Mouse (Mus musculus) ES-Bruce4 (cell line): ENCODE data around the gene Tox2. TPM values are rescaled to one million over a fixed set of nuclear protein-coding genes. Genes with fewer than 3 reads are reported as not detected.

Experiments
- H3K27ac ChIP-seq: 2 replicates; pipeline ENCODE4 v1.5.1; 2012; ENCODE audit warnings: low read length, inconsistent platforms; ENCODE audit not compliant: insufficient read depth
- H3K27me3 ChIP-seq: 2 replicates; pipeline ENCODE4 v1.6.1; 2012; ENCODE audit warnings: mild to moderate bottlenecking, low read length, inconsistent platforms; ENCODE audit not compliant: control insufficient read depth, poor library complexity, insufficient read depth, severe bottlenecking
- H3K36me3 ChIP-seq: 2 replicates; pipeline ENCODE4 v1.6.1; 2012; ENCODE audit warnings: inconsistent platforms, mild to moderate bottlenecking, low read length, moderate library complexity; ENCODE audit not compliant: control insufficient read depth, poor library complexity, insufficient read depth, severe bottlenecking
- H3K4me1 ChIP-seq: one replicate; pipeline ENCODE4 v1.8.1; 2011; ENCODE audit warnings: low read length; ENCODE audit not compliant: control insufficient read depth, insufficient read depth
- H3K4me3 ChIP-seq: 2 replicates; pipeline ENCODE4 v1.5.1; 2011; ENCODE audit warnings: low read depth, mild to moderate bottlenecking, low read length
- H3K9ac ChIP-seq: 2 replicates; pipeline ENCODE4 v1.6.1; 2012; ENCODE audit warnings: low read depth, mild to moderate bottlenecking, inconsistent platforms; ENCODE audit not compliant: poor library complexity, severe bottlenecking
- H3K9me3 ChIP-seq: replicated peaks from 2 replicates; pipeline ENCODE4 v1.6.1; 2012; ENCODE audit warnings: mild to moderate bottlenecking, low read length, inconsistent platforms; ENCODE audit not compliant: control insufficient read depth, poor library complexity, insufficient read depth, severe bottlenecking
- CTCF ChIP-seq: IDR thresholded peaks from one replicate; pipeline ENCODE4 v1.8.1; 2011; ENCODE audit warnings: low read depth, low read length
- EP300 ChIP-seq: IDR thresholded peaks from 2 replicates; pipeline ENCODE4 v1.6.1; 2011; ENCODE audit warnings: low read depth, low read length; ENCODE audit not compliant: insufficient read depth
- POLR2A ChIP-seq: IDR thresholded peaks from one replicate; pipeline ENCODE4 v1.8.1; 2011; ENCODE audit warnings: low read length; ENCODE audit not compliant: insufficient read depth
- polyA plus RNA-seq: library from polyadenylated mRNA; stranded (reverse); fragments of >200 nt; gene quantifications from 2 replicates; pipeline ENCODE4 v1.2.4, GENCODE M21; 2011; ENCODE audit warnings: low read depth; ENCODE audit not compliant: missing spikeins, insufficient read depth, insufficient read length

Gene Tox2
- 0.28 and 0.56 TPM in 2 replicates for polyA plus RNA-seq

- H3K27me3 ChIP-seq: peaks cover 13% of the 10 kb centered on the region
- H3K27ac ChIP-seq: no peak within 1 kb of the TSS
- no peaks in the 10 kb centered on the region for H3K9me3 ChIP-seq
- H3K4me3 ChIP-seq: peak within 1 kb of the TSS; percentile 53
- peak within 1 kb of the TSS; percentile 25; the same call in 1 of the 2 replicates for H3K9ac ChIP-seq
- H3K4me1 ChIP-seq: peaks cover 5% of the 10 kb centered on the region
- no peaks in the 10 kb centered on the region for H3K36me3 ChIP-seq
- TF ChIP-seq EP300 (no peak), POLR2A (no peak), CTCF (no peak)
Observed at GRCm38 (mm10) chr2:163202884-163203634, at the start of gene Tox2. Tox2 (plus strand) TSS chr2:163203125.

DNA sequence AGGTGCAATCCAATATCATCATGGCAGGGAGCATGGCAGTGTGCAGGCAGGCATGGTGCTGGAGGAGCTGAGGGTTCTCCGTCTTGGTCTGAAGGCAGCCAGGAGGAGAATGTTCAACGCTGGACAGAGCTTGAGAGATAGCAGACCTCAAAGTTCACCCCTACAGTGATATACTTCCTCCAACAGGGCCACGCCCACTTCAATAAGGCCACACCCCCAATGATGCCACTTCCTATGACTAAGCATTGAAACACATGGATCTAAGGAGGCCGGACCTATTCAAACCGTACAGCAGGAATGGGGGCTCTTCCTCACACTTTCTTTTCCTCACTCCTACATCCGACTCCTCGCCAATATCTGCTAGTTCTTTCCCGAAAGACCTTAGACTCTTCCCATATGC, 48.3 kb upstream of the Tox2 start:
- Histone ChIP-seq H3K9me3 (peaks cover 2% of the 10 kb centered on the region; the same call in 1 of the 2 replicates), H3K4me1 (no peaks in the 10 kb centered on the region), H3K36me3 (no peaks in the 10 kb centered on the region), H3K27me3 (no peaks in the 10 kb centered on the region), H3K27ac (no peak overlapping the region), H3K9ac (no peak overlapping the region), H3K4me3 (no peak overlapping the region)
- TF ChIP-seq POLR2A: no peak
- no peak for TF ChIP-seq CTCF
- TF ChIP-seq EP300: no peak

DNA sequence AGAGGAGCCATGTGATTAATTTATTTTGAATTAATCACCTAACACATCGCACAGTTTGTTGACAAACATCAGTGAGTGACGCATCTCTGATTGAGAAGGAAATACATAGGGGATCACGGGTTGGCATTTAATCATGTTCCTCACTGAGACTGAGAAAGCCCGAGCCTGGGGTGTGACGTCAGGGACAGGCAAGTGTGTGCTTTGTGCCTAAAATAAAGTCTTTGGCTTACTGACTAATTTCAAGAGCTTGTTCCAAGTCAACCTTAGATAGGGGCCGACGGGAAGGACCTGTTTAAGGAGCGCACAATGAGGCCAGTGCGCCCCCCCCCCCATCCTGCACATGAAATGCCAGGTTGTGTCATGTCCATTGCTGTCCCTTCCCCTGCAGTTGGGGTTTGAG, 43.9 kb upstream of the Tox2 start:
- TF ChIP-seq EP300: no peak
- TF ChIP-seq CTCF: no peak
- no peak for TF ChIP-seq POLR2A
- H3K27ac ChIP-seq: no peak overlapping the region
- H3K4me1 ChIP-seq: no peaks in the 10 kb centered on the region
- H3K9ac ChIP-seq: no peak overlapping the region
- no peaks in the 10 kb centered on the region for H3K27me3 ChIP-seq
- no peak overlapping the region for H3K4me3 ChIP-seq
- no peaks in the 10 kb centered on the region for H3K36me3 ChIP-seq
- H3K9me3 ChIP-seq: peaks cover 5% of the 10 kb centered on the region; the same call in 1 of the 2 replicates

GRCm38 (mm10) chr2:163164461-163164990, 38.4 kb upstream of the Tox2 start:
- Histone ChIP-seq H3K27me3 (no peaks in the 10 kb centered on the region), H3K4me1 (no peaks in the 10 kb centered on the region), H3K36me3 (no peaks in the 10 kb centered on the region), H3K4me3 (no peak overlapping the region), H3K9me3 (0 out of 2 replicates have a peak, but pooled peaks cover 3% of the 10 kb centered on the region), H3K27ac (no peak overlapping the region), H3K9ac (no peak overlapping the region)
- TF ChIP-seq CTCF (no peak), EP300 (no peak), POLR2A (no peak)

DNA sequence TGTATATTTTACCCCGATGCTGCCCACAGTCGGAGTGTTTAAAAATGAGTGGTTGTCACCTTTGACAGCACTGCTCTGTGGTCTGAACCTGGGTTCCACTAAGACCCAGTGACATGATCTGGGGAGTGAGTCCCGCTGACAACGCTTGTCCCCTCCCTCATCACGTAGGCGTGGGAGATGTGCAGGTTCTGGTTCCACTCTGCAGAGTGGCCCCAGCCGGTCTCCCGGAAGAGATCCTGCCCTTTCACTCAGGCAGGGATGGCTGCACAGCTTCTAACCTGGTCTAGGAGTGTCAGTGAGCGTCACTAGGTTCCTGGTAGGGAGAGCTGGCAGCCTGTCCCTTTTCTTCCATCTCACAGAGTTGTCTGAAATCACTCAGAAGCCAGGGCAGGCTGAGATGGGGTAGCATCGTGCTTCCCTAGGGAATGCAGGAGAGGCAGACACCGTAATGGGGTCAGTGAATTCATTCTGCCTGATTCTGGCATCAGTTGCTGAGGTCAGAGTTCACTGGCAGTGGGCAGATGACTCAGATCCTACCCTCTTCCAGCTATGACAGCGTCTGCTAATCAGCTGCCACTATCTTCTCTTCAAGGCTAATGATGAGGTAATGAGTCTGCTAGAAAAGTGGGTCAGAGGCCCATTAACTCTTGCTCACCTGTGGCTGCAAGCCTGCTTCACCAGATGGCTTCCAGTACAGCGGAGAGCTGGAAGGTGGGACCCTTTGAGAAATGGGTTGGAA, 36.7 kb upstream of the Tox2 start:
- Histone ChIP-seq H3K9me3 (no peaks in the 10 kb centered on the region), H3K36me3 (no peaks in the 10 kb centered on the region), H3K9ac (no peak overlapping the region), H3K27ac (no peak overlapping the region), H3K4me3 (no peak overlapping the region), H3K27me3 (no peaks in the 10 kb centered on the region), H3K4me1 (no peaks in the 10 kb centered on the region)
- TF ChIP-seq POLR2A: no peak
- TF ChIP-seq CTCF: no peak
- no peak for TF ChIP-seq EP300

GRCm38 (mm10) chr2:163171891-163172290, 31.0 kb upstream of the Tox2 start:
- H3K36me3 ChIP-seq: no peaks in the 10 kb centered on the region
- no peak overlapping the region for H3K9ac ChIP-seq
- no peaks in the 10 kb centered on the region for H3K4me1 ChIP-seq
- H3K4me3 ChIP-seq: no peak overlapping the region
- H3K27ac ChIP-seq: no peak overlapping the region
- TF ChIP-seq POLR2A (no peak), CTCF (no peak), EP300 (no peak)
- H3K27me3 ChIP-seq: no peaks in the 10 kb centered on the region; the same call in 1 of the 2 replicates
- H3K9me3 ChIP-seq: no peaks in the 10 kb centered on the region
